Mouse (Mus musculus): ENCODE measurements at regions not wholly inside any gene's neighbourhood (a gene's known extent, or its start where the extent isn't known, plus 50 kb on each side); places are given as distances from the start of the nearest gene placed in this dataset.
A peak's percentile ranks its signal among the peaks of the same experiment; 100 is the strongest.

DNA sequence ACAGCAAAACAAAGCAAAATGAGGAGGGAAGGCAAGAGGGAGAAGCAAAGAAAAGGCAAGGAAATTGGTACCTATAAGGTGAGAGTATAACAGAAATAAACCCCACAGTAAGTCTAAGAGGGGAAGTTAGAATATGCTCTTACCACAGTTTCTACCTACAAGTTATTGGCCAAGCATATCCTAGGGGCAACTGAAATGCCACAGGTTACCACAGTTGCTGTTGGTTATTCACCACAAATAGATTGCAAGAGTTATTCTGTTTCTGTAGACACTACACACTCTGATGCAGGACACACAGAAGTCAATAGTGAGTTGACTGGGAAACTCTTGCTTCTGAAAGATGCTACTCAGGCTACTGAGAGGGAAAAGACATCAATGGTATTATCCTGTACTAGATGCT lies 129.7 kb upstream of the P3h2 start:
- no peaks in the 10 kb centered on the region for H3K36me3 ChIP-seq (replicated peaks)
- no peak overlapping the region for H3K4me3 ChIP-seq (ENCODE audit: low read depth, low read length)
- H3K9me3 ChIP-seq (replicated peaks), result no peaks in the 10 kb centered on the region
- ATAC-seq (ENCODE audit: extremely low read depth, insufficient number of reproducible peaks, low FRiP score, poor library complexity, severe bottlenecking) (no peak), DNase-seq (ENCODE audit: low spot score) (no peak)
- H3K4me1 ChIP-seq (ENCODE audit: insufficient read depth, low read depth, low read length), result no peaks in the 10 kb centered on the region
- TF ChIP-seq CTCF (IDR thresholded peaks at IDR 0.05; ENCODE audit: low read depth, low read length), result no peak
- H3K27me3 ChIP-seq (ENCODE audit: insufficient read depth, low read length), result no peaks in the 10 kb centered on the region

- H3K9me3 ChIP-seq (replicated peaks), result no peaks in the 10 kb centered on the region
- H3K4me3 ChIP-seq (ENCODE audit: low read depth, low read length), result no peak overlapping the region
- no peaks in the 10 kb centered on the region for H3K4me1 ChIP-seq (ENCODE audit: insufficient read depth, low read depth, low read length)
- no peak for DNase-seq (ENCODE audit: low spot score)
- ATAC-seq (ENCODE audit: extremely low read depth, insufficient number of reproducible peaks, low FRiP score, poor library complexity, severe bottlenecking), result peak; percentile 28; the same call in 1 of the 2 replicates
- no peaks in the 10 kb centered on the region for H3K36me3 ChIP-seq (replicated peaks)
- TF ChIP-seq CTCF (IDR thresholded peaks at IDR 0.05; ENCODE audit: low read depth, low read length) (no peak), POLR2AphosphoS5 (IDR thresholded peaks at IDR 0.05; ENCODE audit: insufficient replicate concordance, low read depth, low read length) (no peak), GATA2 (IDR thresholded peaks at IDR 0.05; ENCODE audit: borderline replicate concordance, low read depth, low read length) (no peak), GATA1 (IDR thresholded peaks at IDR 0.05; ENCODE audit: borderline replicate concordance, low read length) (no peak), TAL1 (conservative IDR thresholded peaks at IDR 0.05; ENCODE audit: low read depth, low read length) (no peak)
- no peaks in the 10 kb centered on the region for H3K27me3 ChIP-seq (ENCODE audit: insufficient read depth, low read length)
Measured at GRCm38 (mm10) chr16:26234113-26234512, 128.5 kb upstream of the P3h2 start.

DNA sequence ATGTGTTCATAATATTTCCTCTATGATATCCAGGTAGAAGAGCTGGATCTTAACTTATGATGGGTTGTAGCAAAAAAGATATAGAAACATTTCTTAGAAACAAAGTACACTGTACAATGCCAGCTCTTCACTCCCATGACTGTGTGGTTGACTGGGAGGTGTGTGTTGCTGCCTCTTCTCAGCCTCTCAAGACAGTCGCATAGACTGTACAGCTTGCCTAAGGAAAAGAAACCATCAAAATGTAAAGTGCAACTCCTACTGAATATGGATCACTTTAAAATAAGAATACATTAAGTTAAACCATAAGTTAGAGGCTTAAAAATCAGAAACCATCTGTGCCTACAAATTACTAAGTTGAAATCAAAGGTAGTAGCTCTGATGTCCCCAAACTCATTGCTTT lies 125.5 kb upstream of the P3h2 start:
- no peak overlapping the region for H3K4me3 ChIP-seq (ENCODE audit: low read depth, low read length)
- H3K27me3 ChIP-seq (ENCODE audit: insufficient read depth, low read length), result no peaks in the 10 kb centered on the region
- TF ChIP-seq GATA1 (IDR thresholded peaks at IDR 0.05; ENCODE audit: borderline replicate concordance, low read length), result no peak
- TF ChIP-seq GATA2 (IDR thresholded peaks at IDR 0.05; ENCODE audit: borderline replicate concordance, low read depth, low read length), result no peak
- no peak for TF ChIP-seq CTCF (IDR thresholded peaks at IDR 0.05; ENCODE audit: low read depth, low read length)
- no peak for TF ChIP-seq POLR2AphosphoS5 (IDR thresholded peaks at IDR 0.05; ENCODE audit: insufficient replicate concordance, low read depth, low read length)
- TF ChIP-seq TAL1 (conservative IDR thresholded peaks at IDR 0.05; ENCODE audit: low read depth, low read length), result no peak
- no peaks in the 10 kb centered on the region for H3K4me1 ChIP-seq (ENCODE audit: insufficient read depth, low read depth, low read length)
- no peaks in the 10 kb centered on the region for H3K9me3 ChIP-seq (replicated peaks)
- H3K36me3 ChIP-seq (replicated peaks), result no peaks in the 10 kb centered on the region
- no peak for DNase-seq (ENCODE audit: low spot score)
- ATAC-seq (ENCODE audit: extremely low read depth, insufficient number of reproducible peaks, low FRiP score, poor library complexity, severe bottlenecking), result no peak

- no peak for ATAC-seq (ENCODE audit: extremely low read depth, insufficient number of reproducible peaks, low FRiP score, poor library complexity, severe bottlenecking)
- Histone ChIP-seq H3K4me1 (ENCODE audit: insufficient read depth, low read depth, low read length) (no peaks in the 10 kb centered on the region), H3K4me3 (ENCODE audit: low read depth, low read length) (no peak overlapping the region), H3K36me3 (replicated peaks) (no peaks in the 10 kb centered on the region), H3K27me3 (ENCODE audit: insufficient read depth, low read length) (no peaks in the 10 kb centered on the region), H3K9me3 (replicated peaks) (no peaks in the 10 kb centered on the region)
- TF ChIP-seq TAL1 (conservative IDR thresholded peaks at IDR 0.05; ENCODE audit: low read depth, low read length), result no peak
- no peak for TF ChIP-seq GATA2 (IDR thresholded peaks at IDR 0.05; ENCODE audit: borderline replicate concordance, low read depth, low read length)
- no peak for DNase-seq (ENCODE audit: low spot score)
Measured at GRCm38 (mm10) chr16:26211418-26211817, 105.8 kb upstream of the P3h2 start.

DNA sequence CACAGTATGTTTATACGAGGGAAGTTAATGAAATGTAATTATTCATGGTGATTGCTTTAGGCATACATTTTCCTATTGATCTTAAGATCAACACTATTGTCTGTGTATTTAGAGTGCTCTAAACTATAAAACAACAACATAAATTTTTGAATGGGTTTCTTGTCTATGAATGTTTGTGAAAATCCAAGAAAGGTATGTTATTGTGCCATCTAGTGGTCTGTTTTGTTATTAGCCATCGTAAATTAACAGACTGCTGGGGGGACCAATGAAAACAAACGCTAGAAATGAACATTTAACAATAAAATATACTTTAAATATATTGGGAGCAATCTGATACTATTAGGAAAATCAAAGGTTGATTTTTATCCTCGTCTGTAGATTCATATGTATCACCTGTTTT lies 93.5 kb upstream of the P3h2 start:
- no peak for ATAC-seq (ENCODE audit: extremely low read depth, insufficient number of reproducible peaks, low FRiP score, poor library complexity, severe bottlenecking)
- DNase-seq (ENCODE audit: low spot score), result no peak
- TF ChIP-seq GATA1 (IDR thresholded peaks at IDR 0.05; ENCODE audit: borderline replicate concordance, low read length), result no peak
- no peaks in the 10 kb centered on the region for H3K9me3 ChIP-seq (replicated peaks)
- H3K36me3 ChIP-seq (replicated peaks), result no peaks in the 10 kb centered on the region
- no peaks in the 10 kb centered on the region for H3K27me3 ChIP-seq (ENCODE audit: insufficient read depth, low read length)
- H3K4me3 ChIP-seq (ENCODE audit: low read depth, low read length), result no peak overlapping the region
- no peaks in the 10 kb centered on the region for H3K4me1 ChIP-seq (ENCODE audit: insufficient read depth, low read depth, low read length)

GRCm38 (mm10) chr16:26196345-26196744 lies 90.8 kb upstream of the P3h2 start:
- TF ChIP-seq CTCF (IDR thresholded peaks at IDR 0.05; ENCODE audit: low read depth, low read length), result no peak
- no peak for TF ChIP-seq GATA1 (IDR thresholded peaks at IDR 0.05; ENCODE audit: borderline replicate concordance, low read length)
- TF ChIP-seq TAL1 (conservative IDR thresholded peaks at IDR 0.05; ENCODE audit: low read depth, low read length), result no peak
- TF ChIP-seq GATA2 (IDR thresholded peaks at IDR 0.05; ENCODE audit: borderline replicate concordance, low read depth, low read length), result no peak
- no peak for TF ChIP-seq POLR2AphosphoS5 (IDR thresholded peaks at IDR 0.05; ENCODE audit: insufficient replicate concordance, low read depth, low read length)

DNA sequence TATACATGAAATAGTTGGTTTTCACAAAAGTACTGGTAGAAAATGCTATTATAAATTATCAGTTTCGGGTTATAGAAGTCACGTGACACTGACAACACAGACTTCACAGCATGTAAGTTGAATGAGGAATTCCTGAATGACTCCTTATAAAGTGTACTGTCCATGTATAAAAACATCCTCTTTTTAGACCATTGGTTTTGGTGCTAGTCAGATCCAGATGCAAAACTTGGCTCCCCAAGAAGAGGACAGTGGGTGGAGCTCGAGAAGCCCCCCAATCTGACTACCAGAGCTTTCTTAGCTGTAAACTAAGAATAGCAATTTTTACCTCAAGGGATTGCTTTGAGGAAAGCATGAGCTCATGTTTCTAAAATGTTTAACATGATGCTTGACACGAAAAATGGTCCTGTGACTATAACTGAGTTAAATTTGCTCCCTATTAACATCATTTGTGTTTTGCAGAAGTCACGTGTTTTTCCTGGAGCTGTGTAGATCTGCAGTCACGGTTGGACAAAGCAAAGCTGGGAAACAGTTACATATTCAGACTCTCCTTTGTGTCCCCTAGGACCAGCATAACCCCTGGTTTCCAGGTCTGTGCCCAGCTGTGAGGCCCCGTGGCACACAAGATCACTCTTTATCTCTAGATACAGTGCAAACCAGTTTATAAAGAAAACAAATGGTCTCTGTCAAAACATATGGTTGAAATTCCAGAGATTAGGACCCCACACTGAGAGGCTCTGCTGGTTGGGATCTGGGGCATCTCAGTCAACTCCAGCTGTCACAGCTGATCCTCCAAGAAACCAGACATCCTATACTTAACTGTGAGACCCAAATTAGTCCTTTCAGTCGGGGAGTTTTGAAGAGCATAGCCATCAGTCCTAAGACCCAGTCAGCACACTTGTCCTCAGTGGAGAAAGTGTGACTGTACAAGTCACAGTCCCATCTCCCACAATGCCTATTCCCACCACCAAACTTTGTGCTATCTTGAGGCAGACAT lies 80.0 kb upstream of the P3h2 start:
- Histone ChIP-seq H3K27me3 (ENCODE audit: insufficient read depth, low read length) (no peaks in the 10 kb centered on the region), H3K4me3 (ENCODE audit: low read depth, low read length) (no peak overlapping the region), H3K36me3 (replicated peaks) (no peaks in the 10 kb centered on the region), H3K9me3 (replicated peaks) (peaks cover 7% of the 10 kb centered on the region), H3K4me1 (ENCODE audit: insufficient read depth, low read depth, low read length) (no peaks in the 10 kb centered on the region)
- ATAC-seq (ENCODE audit: extremely low read depth, insufficient number of reproducible peaks, low FRiP score, poor library complexity, severe bottlenecking) (no peak), DNase-seq (ENCODE audit: low spot score) (no peak)
- no peak for TF ChIP-seq GATA1 (IDR thresholded peaks at IDR 0.05; ENCODE audit: borderline replicate concordance, low read length)
- TF ChIP-seq GATA2 (IDR thresholded peaks at IDR 0.05; ENCODE audit: borderline replicate concordance, low read depth, low read length), result no peak
- TF ChIP-seq POLR2AphosphoS5 (IDR thresholded peaks at IDR 0.05; ENCODE audit: insufficient replicate concordance, low read depth, low read length), result no peak
- TF ChIP-seq CTCF (IDR thresholded peaks at IDR 0.05; ENCODE audit: low read depth, low read length), result no peak
- TF ChIP-seq TAL1 (conservative IDR thresholded peaks at IDR 0.05; ENCODE audit: low read depth, low read length), result no peak

More at GRCm38 (mm10) chr16:26196345-26196744, 90.8 kb upstream of the P3h2 start:
- ATAC-seq (ENCODE audit: extremely low read depth, insufficient number of reproducible peaks, low FRiP score, poor library complexity, severe bottlenecking) (no peak), DNase-seq (ENCODE audit: low spot score) (no peak)
- Histone ChIP-seq H3K9me3 (replicated peaks) (no peaks in the 10 kb centered on the region), H3K36me3 (replicated peaks) (no peaks in the 10 kb centered on the region), H3K4me1 (ENCODE audit: insufficient read depth, low read depth, low read length) (no peaks in the 10 kb centered on the region), H3K27me3 (ENCODE audit: insufficient read depth, low read length) (no peaks in the 10 kb centered on the region), H3K4me3 (ENCODE audit: low read depth, low read length) (no peak overlapping the region)
